Mouse (Mus musculus): ENCODE data around the gene Dcp1b. TPM values are rescaled to one million over a fixed set of nuclear protein-coding genes. Genes with fewer than 3 reads are reported as not detected.

The Dcp1b gene
- polyA plus RNA-seq (2017; shearing (Covaris generic)) = 18.3 TPM

GRCm38 (mm10) chr6:119175078-119175853, at the start of gene Dcp1b:
Dcp1b (plus strand) TSS chr6:119175253.

GRCm38 (mm10) chr6:119196382-119197305, 21.6 kb downstream of the Dcp1b start, which contains the start of gene Cacna1c:
Cacna1c (minus strand) TSS chr6:119196418.

GRCm38 (mm10) chr6:119236241-119236640, 61.2 kb downstream of the Dcp1b start, which contains the start of gene Cacna2d4:
Cacna2d4 (plus strand) TSS chr6:119236526.

Other genes with a start within 250 kb of the Dcp1b start
- 0.93 TPM for gene Cacna1c, start 21.2 kb downstream of the Dcp1b start, polyA plus RNA-seq (2017; shearing (Covaris generic))
- 13.6 TPM for gene Cacna2d4, start 61.3 kb downstream of the Dcp1b start, polyA plus RNA-seq (2017; shearing (Covaris generic))
- 0.30 TPM for gene Lrtm2, start 155.5 kb downstream of the Dcp1b start, polyA plus RNA-seq (2017; shearing (Covaris generic))
- 4.9 TPM for gene Adipor2, start 242.5 kb downstream of the Dcp1b start, polyA plus RNA-seq (2017; shearing (Covaris generic))